Mouse (Mus musculus) liver, embryonic 15.5 days (tissue): ENCODE measurements around the gene Psme3. TPM values are rescaled to one million over a fixed set of nuclear protein-coding genes. Genes with fewer than 3 reads are reported as not detected.

ENCODE experiments used
- ATAC-seq: fragments of 200-750 bp; cut with Nextera tagmentation; 2 replicates; pipeline ENCODE4 v1.8.0; 2017; ENCODE audit warnings: moderate number of reproducible peaks, mild to moderate bottlenecking, moderate library complexity; ENCODE audit not compliant: insufficient read depth
- H3K27ac ChIP-seq: fragments of 300-500 bp; sonication (generic); replicated peaks from 2 replicates; pipeline ENCODE4 v1.5.1; 2015; ENCODE audit warnings: mild to moderate bottlenecking, inconsistent platforms
- H3K27me3 ChIP-seq: fragments of 300-500 bp; sonication (generic); 2 replicates; pipeline ENCODE4 v1.6.1; 2015; ENCODE audit warnings: mild to moderate bottlenecking, inconsistent platforms
- H3K36me3 ChIP-seq: fragments of 300-500 bp; sonication (generic); replicated peaks from 2 replicates; pipeline ENCODE4 v1.6.1; 2015; ENCODE audit warnings: moderate library complexity, mild to moderate bottlenecking, inconsistent platforms
- H3K4me1 ChIP-seq: fragments of 300-500 bp; sonication (generic); replicated peaks from 2 replicates; pipeline ENCODE4 v1.6.1; 2015; ENCODE audit warnings: inconsistent platforms
- H3K4me2 ChIP-seq: fragments of 300-500 bp; sonication (generic); 2 replicates; pipeline ENCODE4 v1.6.1; 2015; ENCODE audit warnings: moderate library complexity, mild to moderate bottlenecking, inconsistent platforms
- H3K4me3 ChIP-seq: fragments of 300-500 bp; sonication (generic); replicated peaks from 2 replicates; pipeline ENCODE4 v1.5.1; 2015; ENCODE audit warnings: mild to moderate bottlenecking, inconsistent platforms
- H3K9ac ChIP-seq: fragments of 300-500 bp; sonication (generic); 2 replicates; pipeline ENCODE4 v1.6.1; 2015; ENCODE audit warnings: moderate library complexity, mild to moderate bottlenecking, inconsistent platforms
- H3K9me3 ChIP-seq: fragments of 300-500 bp; sonication (generic); replicated peaks from 2 replicates; pipeline ENCODE4 v1.6.1; 2016; ENCODE audit warnings: inconsistent platforms
- WGBS: fragments of 180-500 bp; shearing (Covaris S2); methylation state at CpG from one replicate; pipeline ENCODE4 v1.1.7; 2015; ENCODE audit warnings: mixed read lengths; ENCODE audit not compliant: insufficient replicate concordance; 5-methylcytosine and 5-hydroxymethylcytosine counted together
- polyA plus RNA-seq: library from polyadenylated mRNA; unstranded; fragments of >200 nt; fragmentation: Nextera tagmentation; extraction: Ambion mirVana; gene quantifications from 2 replicates; pipeline ENCODE4 v1.2.1, GENCODE M21; 2015

Gene Psme3
- polyA plus RNA-seq, 1 experiment from 2014 or later = 189 TPM

DNA sequence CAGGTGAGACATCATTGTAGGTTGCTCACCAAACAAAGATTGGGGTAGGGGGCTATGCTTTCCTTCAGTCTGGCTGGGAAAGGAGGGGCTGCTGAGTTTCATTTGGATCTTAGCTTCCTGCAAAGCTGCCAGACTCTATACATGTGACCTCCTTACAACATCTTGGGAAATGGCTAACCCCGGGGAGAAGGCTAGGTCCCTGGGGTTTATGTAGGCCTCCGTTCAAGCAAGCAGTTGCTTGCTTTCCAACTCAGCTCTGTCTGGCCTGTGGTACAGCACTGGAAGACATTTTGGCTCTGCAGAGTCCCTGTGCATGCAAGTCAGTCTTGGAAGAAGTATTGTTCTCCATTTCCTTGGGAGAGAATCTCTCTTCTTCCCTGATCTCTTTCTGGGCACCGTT is 16.5 kb downstream of the Psme3 start:
- peaks cover 10% of the 10 kb centered on the region for H3K4me1 ChIP-seq
- peaks cover 6% of the 10 kb centered on the region; the same call in 1 of the 2 replicates for H3K27me3 ChIP-seq
- ATAC-seq = no peak
- H3K9me3 ChIP-seq = no peaks in the 10 kb centered on the region
- H3K4me3 ChIP-seq = no peak overlapping the region
- no peak overlapping the region for H3K4me2 ChIP-seq
- WGBS = 78% methylated on average over 3 of the region's 3 CpGs
- no peak overlapping the region for H3K9ac ChIP-seq
- no peak overlapping the region for H3K27ac ChIP-seq
- 0 out of 2 replicates have a peak, but pooled peaks cover 7% of the 10 kb centered on the region for H3K36me3 ChIP-seq

- Histone ChIP-seq H3K27me3 (peaks cover 6% of the 10 kb centered on the region; the same call in 1 of the 2 replicates), H3K9ac (no peak overlapping the region), H3K4me3 (no peak overlapping the region), H3K9me3 (no peaks in the 10 kb centered on the region), H3K27ac (no peak overlapping the region), H3K4me2 (no peak overlapping the region), H3K36me3 (no peaks in the 10 kb centered on the region), H3K4me1 (peaks cover 23% of the 10 kb centered on the region)
- 56% methylated on average over 10 of the region's 10 CpGs for WGBS
- ATAC-seq = no peak
These were observed 18.0 kb downstream of the Psme3 start for GRCm38 (mm10) chr11:101334023-101334422.

DNA sequence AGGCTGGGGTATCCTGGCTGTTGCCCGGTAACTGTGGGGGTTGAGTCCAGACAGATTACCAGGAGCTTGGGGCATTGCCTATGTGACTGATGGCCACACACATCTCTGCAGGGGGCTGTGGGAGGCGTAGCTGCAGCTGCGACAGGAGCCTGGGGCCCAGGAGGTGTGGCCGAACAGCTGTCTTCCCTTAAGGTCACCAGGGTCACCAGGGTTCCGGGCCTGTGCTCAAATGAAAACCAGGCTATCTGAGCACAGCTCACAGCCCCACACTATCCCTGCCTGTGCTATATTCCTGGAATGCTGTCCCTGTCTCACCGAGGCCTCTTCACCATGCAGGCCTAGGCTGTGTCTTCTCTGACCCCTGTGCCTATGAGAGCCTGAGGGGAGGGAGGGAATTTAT is 18.5 kb downstream of the Psme3 start:
- no peaks in the 10 kb centered on the region for H3K36me3 ChIP-seq
- 33% methylated on average over 6 of the region's 6 CpGs for WGBS
- no peaks in the 10 kb centered on the region for H3K9me3 ChIP-seq
- ATAC-seq = no peak
- no peak overlapping the region for H3K4me2 ChIP-seq
- H3K9ac ChIP-seq = no peak overlapping the region
- peaks cover 6% of the 10 kb centered on the region; the same call in 1 of the 2 replicates for H3K27me3 ChIP-seq
- no peak overlapping the region for H3K4me3 ChIP-seq
- H3K4me1 ChIP-seq = peaks cover 23% of the 10 kb centered on the region
- no peak overlapping the region for H3K27ac ChIP-seq

DNA sequence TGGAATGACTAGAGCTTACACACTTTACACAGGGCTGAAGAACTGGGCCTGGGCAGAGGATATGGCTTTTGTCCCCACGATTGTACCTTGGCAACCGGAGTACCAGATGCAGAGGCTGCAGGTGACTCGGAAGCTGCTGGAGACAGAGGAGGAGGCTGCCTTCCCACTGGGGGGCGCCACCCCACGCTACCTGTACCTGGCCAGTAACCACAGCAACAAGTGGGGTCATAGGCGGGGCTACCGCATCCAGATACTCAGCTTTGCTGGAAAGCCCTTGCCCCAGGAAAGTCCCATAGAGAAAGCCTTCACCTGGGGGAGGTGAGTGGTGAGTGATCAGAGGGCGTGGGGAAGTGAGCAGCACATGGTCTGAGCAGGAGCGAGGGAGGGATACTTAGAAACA is 19.7 kb downstream of the Psme3 start:
- Histone ChIP-seq H3K9me3 (no peaks in the 10 kb centered on the region), H3K27ac (no peak overlapping the region), H3K27me3 (peaks cover 6% of the 10 kb centered on the region; the same call in 1 of the 2 replicates), H3K36me3 (no peaks in the 10 kb centered on the region), H3K4me1 (peaks cover 23% of the 10 kb centered on the region), H3K4me2 (no peak overlapping the region), H3K9ac (no peak overlapping the region), H3K4me3 (no peak overlapping the region)
- no peak for ATAC-seq
- 76% methylated on average over 9 of the region's 9 CpGs for WGBS

DNA sequence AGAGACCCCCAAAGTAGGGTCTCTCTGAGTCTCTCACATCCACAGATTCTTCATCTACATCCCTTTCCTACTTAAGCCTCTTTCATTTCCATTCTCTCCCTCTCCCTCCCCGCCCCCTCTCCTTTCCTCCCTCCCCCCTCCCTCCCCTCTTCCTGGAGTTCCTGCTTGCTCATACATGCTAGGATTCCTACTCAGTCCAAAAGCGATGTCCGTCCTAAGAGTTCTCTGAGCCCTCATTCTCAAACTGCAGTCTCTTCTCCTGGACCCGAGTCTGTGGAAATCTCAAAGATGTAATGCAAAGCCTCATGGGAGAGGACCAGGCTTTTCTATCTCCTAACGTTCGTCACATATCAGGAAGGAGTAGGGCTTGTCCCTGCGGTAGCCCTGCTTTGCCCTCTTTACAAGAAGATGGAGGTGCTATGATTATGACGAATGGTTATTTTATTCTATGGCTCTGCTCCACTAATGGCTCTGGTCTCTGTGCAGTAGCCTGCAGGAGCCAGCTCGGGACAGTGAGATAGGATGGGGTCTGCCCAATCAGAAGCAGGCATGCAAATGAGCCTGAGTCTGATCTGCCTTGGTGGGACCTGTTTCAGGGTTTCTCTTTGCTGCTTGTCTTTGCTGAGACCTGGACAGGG is 22.2 kb downstream of the Psme3 start:
- Histone ChIP-seq H3K9ac (no peak overlapping the region), H3K27ac (no peak overlapping the region), H3K4me2 (peak overlapping the region; percentile 58), H3K36me3 (no peaks in the 10 kb centered on the region), H3K4me1 (peaks cover 23% of the 10 kb centered on the region), H3K9me3 (no peaks in the 10 kb centered on the region), H3K4me3 (peak overlapping the region; percentile 22), H3K27me3 (peaks cover 6% of the 10 kb centered on the region; the same call in 1 of the 2 replicates)
- 9% methylated on average over 9 of the region's 9 CpGs for WGBS
- peak; percentile 85 for ATAC-seq

GRCm38 (mm10) chr11:101347083-101347775 is 31.2 kb downstream of the Psme3 start:
- Histone ChIP-seq H3K4me3 (no peak overlapping the region), H3K4me2 (no peak overlapping the region), H3K9me3 (no peaks in the 10 kb centered on the region), H3K4me1 (no peaks in the 10 kb centered on the region), H3K27me3 (peaks cover 8% of the 10 kb centered on the region; the same call in 1 of the 2 replicates), H3K9ac (no peak overlapping the region), H3K36me3 (no peaks in the 10 kb centered on the region), H3K27ac (no peak overlapping the region)
- WGBS = 70% methylated on average over 10 of the region's 10 CpGs
- ATAC-seq = no peak

DNA sequence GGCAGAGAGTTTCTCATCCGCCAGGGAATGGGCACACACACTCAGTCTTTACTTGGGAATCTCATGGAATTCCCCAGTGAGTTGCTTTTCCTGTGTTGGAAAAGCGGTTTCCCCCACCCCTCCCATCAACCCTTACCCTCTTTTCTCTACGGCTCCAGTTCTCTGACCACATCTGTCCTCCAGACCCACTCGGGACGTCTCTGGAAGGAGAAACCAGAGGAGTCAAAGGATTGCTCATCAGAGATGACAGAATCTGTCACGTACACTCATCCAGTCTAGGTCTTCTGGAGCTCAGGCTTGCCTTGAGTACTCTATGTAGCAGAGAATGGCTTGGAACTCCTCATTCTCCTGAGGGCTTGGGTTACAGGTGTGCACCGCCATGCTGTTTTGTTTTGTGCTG is 32.8 kb downstream of the Psme3 start:
- ATAC-seq = no peak
- WGBS = 60% methylated on average over 7 of the region's 7 CpGs
- Histone ChIP-seq H3K36me3 (no peaks in the 10 kb centered on the region), H3K4me1 (no peaks in the 10 kb centered on the region), H3K4me3 (no peak overlapping the region), H3K27me3 (peaks cover 5% of the 10 kb centered on the region; the same call in 1 of the 2 replicates), H3K4me2 (no peak overlapping the region), H3K9me3 (no peaks in the 10 kb centered on the region), H3K27ac (no peak overlapping the region), H3K9ac (no peak overlapping the region)

DNA sequence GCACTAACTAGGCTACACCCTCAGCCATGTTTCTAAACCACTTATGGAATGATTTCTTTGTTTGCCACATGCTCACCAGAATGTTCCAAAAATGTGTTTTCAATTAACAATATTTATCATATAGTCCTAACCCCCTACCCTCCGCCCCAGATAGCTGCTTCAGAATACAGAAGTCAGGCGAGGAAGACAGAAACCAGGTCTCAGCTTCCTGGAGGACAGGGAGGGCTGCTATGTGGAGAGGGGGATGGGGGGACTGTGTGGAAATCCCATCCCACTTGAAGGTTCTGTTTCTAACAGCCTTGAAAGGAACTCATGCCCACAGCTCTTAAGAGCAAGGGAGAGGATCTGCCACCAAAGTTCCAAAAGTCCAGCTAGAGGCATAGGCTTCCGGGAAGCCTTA is 33.2 kb downstream of the Psme3 start:
- ATAC-seq = no peak
- Histone ChIP-seq H3K4me2 (no peak overlapping the region), H3K36me3 (no peaks in the 10 kb centered on the region), H3K27ac (no peak overlapping the region), H3K9me3 (no peaks in the 10 kb centered on the region), H3K9ac (no peak overlapping the region), H3K27me3 (peaks cover 1% of the 10 kb centered on the region; the same call in 1 of the 2 replicates), H3K4me3 (no peak overlapping the region), H3K4me1 (no peaks in the 10 kb centered on the region)
- 47% methylated on average over 3 of the region's 3 CpGs for WGBS

- H3K9ac ChIP-seq = no peak overlapping the region
- H3K36me3 ChIP-seq = no peaks in the 10 kb centered on the region
- 56% methylated on average over 11 of the region's 11 CpGs for WGBS
- no peaks in the 10 kb centered on the region for H3K9me3 ChIP-seq
- no peak overlapping the region for H3K4me2 ChIP-seq
- no peak for ATAC-seq
- H3K27ac ChIP-seq = no peak overlapping the region
- H3K27me3 ChIP-seq = no peaks in the 10 kb centered on the region; the same call in 1 of the 2 replicates
- no peaks in the 10 kb centered on the region for H3K4me1 ChIP-seq
- H3K4me3 ChIP-seq = no peak overlapping the region
These were observed 35.2 kb downstream of the Psme3 start for GRCm38 (mm10) chr11:101351100-101351720.

DNA sequence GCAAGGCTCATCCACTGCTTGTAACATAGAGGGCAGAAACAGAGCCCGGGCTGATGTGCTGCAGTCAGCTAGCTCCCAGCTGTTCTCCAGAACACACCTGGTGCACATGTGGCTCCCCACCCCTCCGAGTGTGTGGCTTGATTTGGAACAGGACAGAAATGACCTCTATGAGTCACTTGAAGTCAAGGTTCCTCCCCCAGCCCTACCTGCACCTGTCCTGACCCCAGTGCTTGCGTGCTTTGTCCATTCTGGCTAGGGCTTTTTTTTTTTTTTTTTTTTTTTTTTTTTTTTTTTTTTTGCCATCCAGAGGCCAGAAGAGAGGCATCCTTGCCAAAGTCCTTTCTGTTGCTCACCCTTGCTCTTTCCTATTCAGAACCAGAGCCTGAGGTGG is 35.7 kb downstream of the Psme3 start:
- H3K36me3 ChIP-seq = no peaks in the 10 kb centered on the region
- no peak overlapping the region for H3K4me2 ChIP-seq
- no peak overlapping the region for H3K9ac ChIP-seq
- no peaks in the 10 kb centered on the region; the same call in 1 of the 2 replicates for H3K27me3 ChIP-seq
- H3K4me3 ChIP-seq = no peak overlapping the region
- no peaks in the 10 kb centered on the region for H3K4me1 ChIP-seq
- H3K9me3 ChIP-seq = no peaks in the 10 kb centered on the region
- no peak overlapping the region for H3K27ac ChIP-seq
- 47% methylated on average over 3 of the region's 3 CpGs for WGBS
- ATAC-seq = no peak

DNA sequence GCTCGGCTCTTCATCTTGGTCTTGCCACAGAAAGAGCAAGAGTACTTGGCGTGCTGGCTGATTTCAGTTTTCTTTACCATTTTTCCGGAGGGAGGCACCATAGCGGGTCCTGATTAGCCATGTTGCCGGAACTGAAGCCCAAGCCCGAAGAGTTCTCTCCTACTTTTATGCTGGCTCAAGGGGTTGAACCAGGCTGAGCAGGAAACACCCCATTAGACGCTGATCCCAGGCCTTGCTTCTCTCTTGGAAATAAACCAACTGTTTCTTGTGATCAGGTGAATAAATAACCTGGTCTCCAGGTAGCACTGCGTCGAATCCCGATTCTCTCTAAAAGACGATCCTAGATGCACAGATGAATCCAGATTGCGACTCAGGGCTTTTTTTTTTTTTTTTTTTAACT is 37.4 kb downstream of the Psme3 start:
- Histone ChIP-seq H3K36me3 (no peaks in the 10 kb centered on the region), H3K4me3 (no peak overlapping the region), H3K4me1 (no peaks in the 10 kb centered on the region), H3K9me3 (no peaks in the 10 kb centered on the region), H3K27ac (no peak overlapping the region), H3K4me2 (no peak overlapping the region), H3K27me3 (no peaks in the 10 kb centered on the region; the same call in 1 of the 2 replicates), H3K9ac (no peak overlapping the region)
- ATAC-seq = no peak
- WGBS = 78% methylated on average over 12 of the region's 12 CpGs
